Mouse (Mus musculus): Measurements from ENCODE around the gene Ccr8.
A peak's percentile ranks its signal among the peaks of the same experiment; 100 is the strongest.
"Not testable (repeated sequence)": the region's sequence is repeated elsewhere in the genome, so short reads cannot be mapped to it uniquely, and the experiment has no call there.

Ccr8 gene

GRCm38 (mm10) chr9:120093701-120094100 lies 1.8 kb downstream of the Ccr8 start:
- DNase-seq: no peak

DNA sequence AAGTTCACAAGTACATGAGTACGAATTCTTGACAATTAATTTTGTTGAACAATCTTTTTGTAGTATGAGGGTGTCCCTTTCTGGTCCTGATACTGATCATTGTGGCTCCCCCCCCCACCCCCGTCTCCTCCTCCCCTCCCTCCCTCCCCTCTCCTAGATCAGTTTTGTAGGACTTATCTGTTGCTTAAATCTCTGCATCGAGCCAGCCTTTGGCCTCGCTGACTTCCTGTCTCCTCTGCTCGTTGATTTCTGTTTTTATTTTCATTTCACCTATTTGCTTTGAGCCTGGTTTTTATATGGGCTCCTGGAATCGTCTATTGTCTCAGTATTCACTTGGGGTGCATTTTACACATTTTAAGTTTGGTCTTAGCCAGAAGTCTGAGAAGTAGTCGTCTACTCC lies 4.0 kb downstream of the Ccr8 start:
- DNase-seq: no peak

DNA sequence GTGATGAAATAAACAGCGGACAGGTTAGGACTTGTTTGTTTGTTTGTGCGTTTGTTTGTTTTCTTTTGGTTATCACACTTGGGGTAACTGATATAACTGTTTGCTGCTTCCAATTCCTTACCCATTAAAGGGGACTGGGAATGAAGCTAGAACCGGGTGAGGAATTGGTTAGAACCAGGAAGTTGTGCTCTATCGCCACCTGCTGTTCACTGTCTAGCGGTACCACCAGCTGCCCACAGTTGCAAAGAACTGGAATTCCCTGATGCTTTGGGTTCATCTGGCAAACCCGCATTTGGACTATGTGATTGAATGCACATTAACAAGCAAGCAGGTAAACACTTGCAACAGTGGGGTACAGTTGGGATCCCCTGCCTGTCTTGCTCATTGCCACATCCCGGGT lies 6.8 kb downstream of the Ccr8 start:
- peak; percentile 63 for DNase-seq

- no peak for DNase-seq
Measured at GRCm38 (mm10) chr9:120099304-120099703, 7.4 kb downstream of the Ccr8 start.

GRCm38 (mm10) chr9:120101165-120101564 lies 9.3 kb downstream of the Ccr8 start:
- no peak for DNase-seq

DNA sequence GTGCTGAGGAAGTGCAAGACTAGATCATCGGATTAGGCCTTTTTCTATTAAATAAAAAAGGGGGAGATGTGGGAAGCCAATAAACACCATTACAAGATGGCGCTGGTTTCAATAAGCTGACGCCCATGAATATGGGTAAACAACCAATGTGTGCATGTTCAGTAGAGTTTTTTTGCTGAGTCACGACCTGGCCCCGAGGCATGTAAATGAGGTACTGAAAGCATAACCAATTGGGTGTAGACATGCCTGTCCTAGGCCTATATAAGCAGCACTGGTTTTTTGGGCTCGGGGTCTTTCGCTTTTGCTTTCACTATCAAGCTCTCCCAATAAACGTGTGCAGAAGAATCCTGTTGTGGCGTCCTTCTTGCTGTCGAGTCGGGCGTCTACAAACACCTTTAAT lies 17.0 kb downstream of the Ccr8 start:
- DNase-seq: not testable (repeated sequence)

GRCm38 (mm10) chr9:120110211-120111018 lies 18.5 kb downstream of the Ccr8 start, which contains the start of gene Slc25a38:
Gene Slc25a38, plus strand, starts transcription at chr9:120110374.
- peak; percentile 97 for DNase-seq

DNA sequence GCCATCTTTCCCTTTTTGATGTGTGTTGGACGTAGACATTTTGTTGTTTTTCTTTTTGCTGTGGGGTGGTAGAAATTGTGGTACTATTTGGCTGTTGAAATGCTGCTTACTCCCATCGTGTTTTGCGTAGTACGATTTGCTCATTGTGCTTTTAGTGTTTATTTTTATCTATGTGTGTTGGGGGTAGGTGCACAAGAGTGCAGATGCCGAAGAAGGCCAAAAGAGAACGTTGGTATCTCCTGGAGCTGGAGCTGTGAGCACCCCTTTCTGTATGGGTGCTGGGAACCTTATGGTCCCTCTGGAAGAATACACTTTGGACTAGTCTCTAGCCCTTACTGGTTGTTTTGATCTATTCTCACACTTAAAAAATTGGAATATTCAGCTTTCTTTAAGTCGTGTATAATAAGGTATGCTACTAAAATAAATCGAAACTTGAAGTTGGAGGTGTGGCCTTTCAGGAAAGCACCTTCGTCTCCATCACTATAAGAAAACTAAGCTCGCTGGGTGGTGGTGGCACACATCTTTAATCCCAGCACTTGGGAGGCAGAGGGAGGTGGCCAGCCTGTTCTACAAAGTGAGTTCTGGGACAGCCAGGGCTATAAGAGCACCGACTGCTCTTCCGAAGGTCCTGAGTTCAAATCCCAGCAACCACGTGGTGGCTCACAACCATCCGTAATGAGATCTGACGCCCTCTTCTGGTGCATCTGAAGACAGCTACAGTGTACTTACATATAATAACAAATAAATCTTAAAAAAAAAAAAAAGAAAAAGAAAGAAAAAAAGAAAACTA lies 19.4 kb downstream of the Ccr8 start:
- no peak for DNase-seq

- no peak for DNase-seq
Measured at GRCm38 (mm10) chr9:120112472-120112871, 20.6 kb downstream of the Ccr8 start.

DNA sequence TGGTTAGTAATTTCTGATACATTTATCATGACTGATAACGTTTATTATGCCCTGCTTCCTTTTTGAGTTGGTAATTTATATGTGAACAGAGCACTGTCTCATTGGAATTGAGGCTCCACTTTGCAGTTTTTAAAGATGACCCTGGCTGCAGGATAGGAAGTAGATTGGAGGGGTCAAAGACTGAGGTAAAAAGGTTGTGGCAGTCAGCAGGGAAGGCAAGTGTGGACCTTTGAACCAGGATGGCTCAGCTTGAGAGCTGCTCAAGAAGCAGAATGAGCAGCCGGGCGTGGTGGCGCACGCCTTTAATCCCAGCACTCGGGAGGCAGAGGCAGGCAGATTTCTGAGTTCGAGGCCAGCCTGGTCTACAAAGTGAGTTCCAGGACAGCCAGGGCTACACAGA lies 21.5 kb downstream of the Ccr8 start:
- DNase-seq: no peak

DNA sequence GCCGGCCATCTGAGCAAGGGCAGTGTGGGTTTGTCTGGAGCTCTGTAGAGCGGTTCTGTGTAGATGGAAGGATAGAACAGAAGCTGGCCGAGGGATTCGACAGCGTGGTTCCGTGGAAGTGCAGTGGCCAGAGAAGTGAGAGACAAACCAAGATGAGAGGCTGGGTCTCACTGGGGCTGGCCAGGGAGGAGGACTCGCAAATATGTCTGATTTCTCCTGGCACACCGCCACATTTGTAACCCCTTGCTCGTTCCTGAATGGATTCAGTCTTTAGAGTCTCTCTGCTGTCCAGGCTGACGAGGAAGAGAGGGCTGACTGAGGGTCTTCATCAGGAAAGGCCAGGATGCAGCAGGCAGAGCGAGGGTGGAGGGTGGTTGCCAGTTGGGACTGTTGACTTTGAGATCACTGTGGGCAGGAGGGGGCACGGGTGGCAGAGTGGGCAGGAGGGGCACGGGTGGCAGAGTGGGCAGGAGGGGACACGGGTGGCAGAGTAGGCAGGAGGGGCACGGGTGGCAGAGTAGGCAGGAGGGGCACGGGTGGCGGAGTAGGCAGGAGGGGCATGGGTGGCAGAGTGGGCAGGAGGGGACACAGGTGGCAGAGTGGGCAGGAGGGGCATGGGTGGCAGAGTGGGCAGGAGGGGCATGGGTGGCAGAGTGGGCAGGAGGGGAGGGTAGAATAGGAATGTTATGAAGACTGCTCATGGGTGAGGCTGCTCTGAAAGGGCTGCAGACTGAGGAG lies 22.3 kb downstream of the Ccr8 start:
- no peak for DNase-seq

DNA sequence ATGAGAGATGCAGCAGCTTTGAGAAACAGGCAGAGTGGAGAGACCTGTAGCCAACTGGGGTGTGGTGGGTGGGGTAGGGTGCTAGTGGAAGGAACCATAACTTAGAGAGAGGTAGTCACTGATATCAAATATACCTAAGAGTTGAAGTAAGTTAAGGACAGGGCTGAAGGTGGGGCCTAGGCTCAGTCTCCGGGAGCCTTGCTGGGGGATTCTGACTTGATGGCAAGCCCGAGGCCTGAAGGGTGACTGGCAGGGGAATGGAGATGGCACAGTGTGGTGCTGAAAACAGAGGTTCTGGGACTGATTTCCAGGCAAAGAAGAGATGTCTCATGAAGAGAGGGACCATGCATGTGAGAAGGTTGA lies 22.9 kb downstream of the Ccr8 start:
- no peak for DNase-seq

DNA sequence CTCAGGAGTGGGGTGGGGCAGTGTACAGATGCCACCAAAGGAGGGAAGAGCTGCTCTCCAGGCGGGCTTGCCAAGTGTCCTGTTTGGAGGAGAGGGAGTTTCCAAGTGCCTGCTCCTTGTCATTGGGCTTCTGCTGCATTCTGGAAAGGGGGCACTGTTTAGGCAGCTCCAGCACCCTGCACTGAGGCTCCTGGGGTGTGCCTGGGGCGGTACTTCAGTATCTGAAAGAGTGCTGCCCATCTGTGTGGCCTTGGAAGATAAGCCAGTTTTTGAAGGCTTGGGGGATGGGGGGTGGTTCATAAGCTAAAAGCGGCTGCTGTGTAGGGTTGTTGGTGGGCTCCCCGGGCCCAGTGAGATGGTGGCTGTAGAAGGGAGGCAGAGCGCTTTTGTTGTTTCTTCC lies 23.7 kb downstream of the Ccr8 start:
- DNase-seq: no peak

DNA sequence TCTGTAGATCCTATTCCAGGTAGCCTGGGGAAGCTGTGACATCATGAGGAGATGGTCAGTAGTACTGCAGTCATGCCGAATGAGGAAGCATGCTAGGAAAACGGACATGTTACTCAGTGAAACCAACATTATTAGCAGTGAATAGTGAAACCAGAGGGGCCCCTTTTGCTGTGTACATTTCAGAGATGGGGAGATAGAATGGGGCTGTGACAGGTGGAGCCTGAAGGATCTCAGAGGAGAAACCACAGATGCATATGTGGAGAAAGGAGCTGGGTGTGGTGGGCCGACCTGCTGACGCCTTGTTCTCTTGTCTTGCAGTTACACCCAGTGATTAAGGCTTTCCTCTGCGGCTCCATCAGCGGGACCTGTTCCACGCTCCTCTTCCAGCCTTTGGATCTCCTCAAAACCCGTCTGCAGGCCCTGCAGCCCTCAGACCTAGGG lies 24.3 kb downstream of the Ccr8 start:
- DNase-seq: no peak

DNA sequence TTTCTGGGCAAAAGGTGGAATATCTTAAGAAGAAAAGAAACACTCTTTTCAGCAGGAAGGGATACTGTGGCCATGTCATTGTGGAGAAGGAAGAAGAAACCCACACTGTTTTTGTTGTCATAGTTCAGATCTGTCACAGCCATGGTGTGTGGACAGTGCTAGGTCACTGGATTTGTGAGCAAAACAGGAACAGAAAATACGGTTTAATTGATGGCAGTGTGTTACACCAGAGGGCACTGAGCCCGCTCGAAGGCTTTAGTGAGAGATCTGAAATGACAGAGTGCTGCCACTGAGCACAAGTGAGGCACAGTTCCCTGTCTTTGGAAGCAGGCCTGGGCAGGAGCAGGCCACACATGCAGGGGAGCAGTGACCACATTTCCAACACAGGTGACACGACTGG lies 26.3 kb downstream of the Ccr8 start:
- no peak for DNase-seq

DNA sequence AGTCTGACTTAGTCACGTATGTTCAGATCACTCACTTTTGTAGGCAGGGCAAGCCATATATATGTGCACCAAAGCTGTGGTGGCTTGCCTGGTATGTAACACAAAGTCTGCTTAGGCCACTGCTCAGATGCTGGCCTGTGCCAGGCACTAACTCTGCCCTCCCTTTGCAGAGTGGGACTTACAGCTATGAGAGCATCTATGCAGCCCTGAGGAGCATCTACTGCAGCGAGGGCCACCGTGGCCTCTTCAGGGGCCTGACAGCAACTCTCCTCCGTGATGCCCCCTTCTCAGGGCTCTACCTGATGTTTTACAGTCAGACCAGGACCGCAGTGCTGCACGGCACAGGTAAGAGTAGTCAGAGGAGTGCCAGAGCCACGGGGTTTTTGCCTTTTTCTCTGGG lies 28.6 kb downstream of the Ccr8 start:
- DNase-seq: no peak

DNA sequence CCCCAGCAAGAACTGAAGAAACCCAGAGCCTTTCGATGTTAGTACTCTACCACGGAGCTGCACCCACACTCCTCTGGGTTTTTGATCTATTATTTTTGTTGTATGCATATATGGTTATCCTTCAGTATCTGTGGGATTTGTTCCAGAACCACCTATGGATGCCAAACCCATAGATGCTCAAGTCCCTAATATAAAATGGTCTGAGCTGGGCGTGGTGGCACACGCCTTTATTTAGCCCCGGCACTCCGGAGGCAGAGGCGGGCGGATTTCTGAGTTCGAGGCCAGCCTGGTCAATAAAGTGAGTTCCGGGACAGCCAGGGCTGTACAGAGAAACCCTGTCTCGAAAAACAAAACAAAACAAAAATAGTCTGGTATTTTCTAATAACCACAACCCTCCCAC lies 35.0 kb downstream of the Ccr8 start:
- DNase-seq: no peak

- peak; percentile 97 for DNase-seq
Measured at GRCm38 (mm10) chr9:120127538-120128251, 35.8 kb downstream of the Ccr8 start, which contains the start of gene Rpsa. Gene Rpsa, plus strand, starts transcription at chr9:120127689.

DNA sequence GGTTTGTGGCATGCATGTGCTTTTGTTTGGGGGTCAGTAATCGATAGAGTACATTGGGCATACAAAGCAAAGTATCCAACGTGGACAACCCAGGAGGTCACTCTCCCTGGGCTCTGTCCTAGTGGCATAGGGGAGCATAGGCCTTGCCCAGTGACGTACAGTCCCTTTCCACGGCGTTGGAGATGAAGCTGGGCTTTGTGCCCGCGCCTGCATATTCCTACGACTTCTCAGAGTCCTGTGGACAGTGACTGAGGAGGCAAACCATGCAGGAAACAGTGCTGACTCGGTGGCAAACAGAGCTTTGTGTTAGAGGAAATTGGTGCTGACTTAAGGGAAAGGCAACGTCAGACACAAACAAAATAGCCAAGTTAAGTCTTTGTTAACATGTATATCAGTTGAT lies 37.4 kb downstream of the Ccr8 start:
- no peak for DNase-seq

GRCm38 (mm10) chr9:120131784-120132288 lies 39.9 kb downstream of the Ccr8 start:
- DNase-seq: no peak

- no peak for DNase-seq
Measured at GRCm38 (mm10) chr9:120132980-120133754, 41.3 kb downstream of the Ccr8 start.
